Mouse (Mus musculus): ENCODE results near the gene Srgap1. TPM values are rescaled to one million over a fixed set of nuclear protein-coding genes. Genes with fewer than 3 reads are reported as not detected.

Srgap1 gene
- polyA plus RNA-seq, 1 experiment = not detected

- TF ChIP-seq CTCF (IDR thresholded peaks at IDR 0.05; ENCODE audit: insufficient read depth, low read depth, low read length) (no peak), POLR2A (IDR thresholded peaks at IDR 0.05; ENCODE audit: insufficient read depth, low read depth, low read length) (no peak)
- Histone ChIP-seq H3K27ac (ENCODE audit: insufficient read depth, low read depth, low read length) (no peak overlapping the region), H3K4me1 (ENCODE audit: control insufficient read depth, insufficient read depth, low read length) (peaks cover 9% of the 10 kb centered on the region; the same call in 1 of the 2 replicates), H3K4me3 (ENCODE audit: insufficient read depth, low read depth, low read length) (peak overlapping the region; percentile 66)
- 4% methylated on average over 13 of the region's 13 CpGs for WGBS
Measured at GRCm38 (mm10) chr10:122046511-122046903, 608 bp downstream of the Srgap1 start.

DNA sequence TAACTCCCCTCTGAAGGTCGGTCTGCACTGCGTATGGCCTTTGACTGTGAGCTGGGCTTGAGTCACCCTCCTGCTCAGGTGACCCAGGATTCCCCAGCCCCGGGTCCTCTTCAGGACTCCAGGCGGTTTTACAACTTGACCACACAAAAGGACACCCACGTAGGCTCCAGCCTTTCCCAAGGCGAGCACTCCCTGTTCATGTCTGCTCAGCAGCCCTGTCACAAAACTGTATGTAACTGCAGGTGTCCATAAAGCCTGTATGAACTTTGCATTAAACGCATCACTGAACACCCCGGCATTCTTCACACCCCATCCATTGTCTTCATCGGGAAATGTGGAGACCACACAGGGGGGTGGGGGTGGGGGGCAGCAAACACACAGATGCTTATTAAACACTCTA is 1.2 kb downstream of the Srgap1 start:
- no peak for TF ChIP-seq POLR2A (IDR thresholded peaks at IDR 0.05; ENCODE audit: insufficient read depth, low read depth, low read length)
- TF ChIP-seq CTCF (IDR thresholded peaks at IDR 0.05; ENCODE audit: insufficient read depth, low read depth, low read length) = no peak
- H3K4me3 ChIP-seq (ENCODE audit: insufficient read depth, low read depth, low read length) = peak overlapping the region; percentile 8; the same call in 1 of the 2 replicates
- peaks cover 9% of the 10 kb centered on the region; the same call in 1 of the 2 replicates for H3K4me1 ChIP-seq (ENCODE audit: control insufficient read depth, insufficient read depth, low read length)
- no peak overlapping the region for H3K27ac ChIP-seq (ENCODE audit: insufficient read depth, low read depth, low read length)
- WGBS = 37% methylated on average over 9 of the region's 9 CpGs

GRCm38 (mm10) chr10:122044926-122045325 is 2.2 kb downstream of the Srgap1 start:
- H3K4me3 ChIP-seq (ENCODE audit: insufficient read depth, low read depth, low read length) = no peak overlapping the region
- H3K27ac ChIP-seq (ENCODE audit: insufficient read depth, low read depth, low read length) = no peak overlapping the region
- WGBS = 89% methylated on average over 4 of the region's 4 CpGs
- H3K4me1 ChIP-seq (ENCODE audit: control insufficient read depth, insufficient read depth, low read length) = peaks cover 9% of the 10 kb centered on the region; the same call in 1 of the 2 replicates
- TF ChIP-seq CTCF (IDR thresholded peaks at IDR 0.05; ENCODE audit: insufficient read depth, low read depth, low read length) (no peak), POLR2A (IDR thresholded peaks at IDR 0.05; ENCODE audit: insufficient read depth, low read depth, low read length) (no peak)

GRCm38 (mm10) chr10:122040372-122040771 is 6.7 kb downstream of the Srgap1 start:
- 53% methylated on average over 4 of the region's 4 CpGs for WGBS
- Histone ChIP-seq H3K4me1 (ENCODE audit: control insufficient read depth, insufficient read depth, low read length) (no peaks in the 10 kb centered on the region), H3K27ac (ENCODE audit: insufficient read depth, low read depth, low read length) (no peak overlapping the region), H3K4me3 (ENCODE audit: insufficient read depth, low read depth, low read length) (no peak overlapping the region)
- TF ChIP-seq POLR2A (IDR thresholded peaks at IDR 0.05; ENCODE audit: insufficient read depth, low read depth, low read length) (no peak), CTCF (IDR thresholded peaks at IDR 0.05; ENCODE audit: insufficient read depth, low read depth, low read length) (peak; percentile 12; the same call in 1 of the 2 replicates)

- H3K4me3 ChIP-seq (ENCODE audit: insufficient read depth, low read depth, low read length) = no peak overlapping the region
- H3K27ac ChIP-seq (ENCODE audit: insufficient read depth, low read depth, low read length) = no peak overlapping the region
- TF ChIP-seq CTCF (IDR thresholded peaks at IDR 0.05; ENCODE audit: insufficient read depth, low read depth, low read length) (no peak), POLR2A (IDR thresholded peaks at IDR 0.05; ENCODE audit: insufficient read depth, low read depth, low read length) (no peak)
- H3K4me1 ChIP-seq (ENCODE audit: control insufficient read depth, insufficient read depth, low read length) = no peaks in the 10 kb centered on the region
- 97% methylated on average over 4 of the region's 4 CpGs for WGBS
Measured at GRCm38 (mm10) chr10:122039566-122039965, 7.5 kb downstream of the Srgap1 start.

GRCm38 (mm10) chr10:122038554-122038953 is 8.6 kb downstream of the Srgap1 start:
- WGBS = 55% methylated on average over 3 of the region's 3 CpGs
- Histone ChIP-seq H3K4me3 (ENCODE audit: insufficient read depth, low read depth, low read length) (no peak overlapping the region), H3K27ac (ENCODE audit: insufficient read depth, low read depth, low read length) (no peak overlapping the region), H3K4me1 (ENCODE audit: control insufficient read depth, insufficient read depth, low read length) (no peaks in the 10 kb centered on the region)
- TF ChIP-seq CTCF (IDR thresholded peaks at IDR 0.05; ENCODE audit: insufficient read depth, low read depth, low read length) (no peak), POLR2A (IDR thresholded peaks at IDR 0.05; ENCODE audit: insufficient read depth, low read depth, low read length) (no peak)

- Histone ChIP-seq H3K4me1 (ENCODE audit: control insufficient read depth, insufficient read depth, low read length) (peaks cover 2% of the 10 kb centered on the region; the same call in 1 of the 2 replicates), H3K27ac (ENCODE audit: insufficient read depth, low read depth, low read length) (no peak overlapping the region), H3K4me3 (ENCODE audit: insufficient read depth, low read depth, low read length) (no peak overlapping the region)
- WGBS = 80% methylated on average over 5 of the region's 5 CpGs
- no peak for TF ChIP-seq POLR2A (IDR thresholded peaks at IDR 0.05; ENCODE audit: insufficient read depth, low read depth, low read length)
- TF ChIP-seq CTCF (IDR thresholded peaks at IDR 0.05; ENCODE audit: insufficient read depth, low read depth, low read length) = no peak
Measured at GRCm38 (mm10) chr10:122033271-122033670, 13.8 kb downstream of the Srgap1 start.

- TF ChIP-seq POLR2A (IDR thresholded peaks at IDR 0.05; ENCODE audit: insufficient read depth, low read depth, low read length) (no peak), CTCF (IDR thresholded peaks at IDR 0.05; ENCODE audit: insufficient read depth, low read depth, low read length) (no peak)
- Histone ChIP-seq H3K27ac (ENCODE audit: insufficient read depth, low read depth, low read length) (no peak overlapping the region), H3K4me3 (ENCODE audit: insufficient read depth, low read depth, low read length) (no peak overlapping the region), H3K4me1 (ENCODE audit: control insufficient read depth, insufficient read depth, low read length) (peaks cover 2% of the 10 kb centered on the region; the same call in 1 of the 2 replicates)
- WGBS = 86% methylated on average over 5 of the region's 5 CpGs
Measured at GRCm38 (mm10) chr10:122030420-122030819, 16.7 kb downstream of the Srgap1 start.

GRCm38 (mm10) chr10:122029738-122030137 is 17.4 kb downstream of the Srgap1 start:
- Histone ChIP-seq H3K4me3 (ENCODE audit: insufficient read depth, low read depth, low read length) (no peak overlapping the region), H3K4me1 (ENCODE audit: control insufficient read depth, insufficient read depth, low read length) (peaks cover 2% of the 10 kb centered on the region; the same call in 1 of the 2 replicates), H3K27ac (ENCODE audit: insufficient read depth, low read depth, low read length) (no peak overlapping the region)
- TF ChIP-seq CTCF (IDR thresholded peaks at IDR 0.05; ENCODE audit: insufficient read depth, low read depth, low read length) (no peak), POLR2A (IDR thresholded peaks at IDR 0.05; ENCODE audit: insufficient read depth, low read depth, low read length) (no peak)
- WGBS = 31% methylated on average over 7 of the region's 7 CpGs

Data from olfactory bulb, adult 2 months (tissue).